Mouse (Mus musculus): ENCODE measurements around the gene Evi5. TPM values are rescaled to one million over a fixed set of nuclear protein-coding genes. Genes with fewer than 3 reads are reported as not detected.

The Evi5 gene
- polyA plus RNA-seq, 1 experiment = 6.8 TPM

DNA sequence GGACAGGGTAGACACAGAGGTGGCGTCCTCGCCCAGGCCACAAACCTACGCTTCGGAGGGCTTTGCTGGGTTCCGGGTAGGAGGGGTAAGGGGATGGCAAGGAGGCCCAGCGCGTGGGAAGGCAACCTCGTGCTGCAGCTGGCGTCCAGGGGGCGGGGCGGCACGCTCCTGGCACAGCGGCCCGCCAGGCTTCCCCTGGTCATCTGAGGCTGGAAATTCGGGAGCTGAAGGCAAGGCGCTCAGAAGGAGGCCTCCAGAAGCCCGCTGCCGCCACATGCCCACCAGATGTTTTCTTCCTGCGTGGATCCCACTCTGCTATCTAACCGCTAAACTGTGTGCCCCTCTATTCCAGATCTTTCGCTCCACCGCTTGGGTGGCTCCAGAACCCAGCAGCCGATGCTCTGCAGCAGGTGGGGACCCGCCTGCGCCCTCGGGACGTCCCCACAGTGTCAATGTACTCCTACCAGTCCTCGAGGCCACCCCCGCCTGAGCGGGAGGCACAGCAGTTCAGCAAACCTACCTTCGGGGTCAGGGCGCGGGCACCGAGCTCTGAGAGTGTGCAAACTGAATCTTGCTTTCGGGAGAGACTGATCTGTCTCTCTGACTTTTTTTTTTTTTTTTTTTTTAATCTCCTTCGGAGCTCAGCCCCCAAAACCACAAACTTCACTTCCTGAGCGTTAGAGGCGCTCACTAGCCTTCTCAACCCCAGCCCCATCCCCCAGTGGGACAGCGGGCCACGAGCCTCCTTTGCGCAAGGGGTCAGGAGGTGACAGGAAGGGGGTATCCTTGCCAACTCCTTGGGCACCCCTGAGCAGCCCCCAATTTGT lies 149.3 kb downstream of the Evi5 start, which contains the start of gene Gfi1:
TSS of gene Gfi1 (minus strand) at position 602 of the 827 bp plus-strand sequence.
- peaks cover 30% of the 10 kb centered on the region for H3K27me3 ChIP-seq (ENCODE audit: control insufficient read depth, insufficient read depth, insufficient read length)

DNA sequence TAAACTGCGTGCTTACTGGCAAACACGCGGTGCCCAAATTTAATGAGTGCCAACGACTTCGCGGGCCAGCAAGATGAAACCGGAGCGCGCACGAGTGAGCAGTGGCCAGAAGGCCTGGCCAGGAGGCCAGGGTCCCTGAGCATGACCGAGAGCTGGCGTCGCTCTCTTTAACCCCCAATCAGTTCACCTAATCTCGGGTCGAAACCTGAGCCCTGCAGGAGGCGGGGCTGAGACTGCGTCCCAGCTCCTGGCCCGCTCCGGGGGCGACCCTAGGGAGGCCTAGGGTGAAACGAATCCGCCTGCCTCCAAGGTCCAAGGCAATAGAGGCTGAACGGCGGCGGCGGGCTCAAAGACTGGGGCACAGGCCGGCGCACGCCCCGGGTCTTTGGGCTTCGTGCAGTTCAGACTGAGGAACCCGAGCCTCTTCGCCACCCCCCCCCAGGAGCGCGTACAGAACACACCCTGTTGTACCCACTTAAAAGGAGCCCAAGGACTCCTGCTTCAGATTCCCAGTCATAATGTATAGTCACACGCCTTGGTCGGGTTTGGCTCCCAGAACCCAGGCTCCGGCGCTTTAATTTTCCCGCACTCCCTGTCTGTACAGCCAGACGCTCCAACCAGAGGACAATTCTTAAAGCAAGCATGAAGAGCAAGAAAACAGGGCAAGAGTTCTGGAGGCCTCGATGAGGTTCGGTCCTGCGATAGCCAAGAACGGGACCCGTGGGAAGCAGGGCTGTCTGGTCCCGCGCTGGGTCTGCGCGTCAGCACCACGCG lies 150.1 kb downstream of the Evi5 start:
- no peak for TF ChIP-seq MAX (IDR thresholded peaks at IDR 0.05)
- TF ChIP-seq MYOD1 (IDR thresholded peaks at IDR 0.05; ENCODE audit: control insufficient read depth, insufficient read length, low read depth) = no peak
- TF ChIP-seq MYOG (IDR thresholded peaks at IDR 0.05; ENCODE audit: control insufficient read depth, extremely low read depth, insufficient read length) = no peak
- TF ChIP-seq CEBPB (IDR thresholded peaks at IDR 0.05; ENCODE audit: low read depth) = no peak
- no peak for TF ChIP-seq FOSL1 (IDR thresholded peaks at IDR 0.05; ENCODE audit: insufficient read depth, low read length, poor library complexity, severe bottlenecking)
- no peak for TF ChIP-seq USF1 (IDR thresholded peaks at IDR 0.05; ENCODE audit: low read depth)
- TF ChIP-seq CTCF (IDR thresholded peaks at IDR 0.05; ENCODE audit: control insufficient read depth, insufficient read depth, insufficient read length) = no peak
- peaks cover 35% of the 10 kb centered on the region for H3K27me3 ChIP-seq (ENCODE audit: control insufficient read depth, insufficient read depth, insufficient read length)
- no peaks in the 10 kb centered on the region for H3K36me3 ChIP-seq (ENCODE audit: control insufficient read depth, insufficient read depth)
- no peaks in the 10 kb centered on the region for H3K79me3 ChIP-seq (ENCODE audit: low read depth)
- H3K4me3 ChIP-seq (ENCODE audit: insufficient read depth, poor library complexity, severe bottlenecking) = no peak overlapping the region
- H3ac ChIP-seq (ENCODE audit: control insufficient read depth, insufficient read length, low read depth) = no peak overlapping the region
- H3K79me2 ChIP-seq (ENCODE audit: control insufficient read depth, insufficient read depth) = no peaks in the 10 kb centered on the region

More for the DNA sequence above, 149.3 kb downstream of the Evi5 start, which contains the start of gene Gfi1:
- no peaks in the 10 kb centered on the region for H3K36me3 ChIP-seq (ENCODE audit: control insufficient read depth, insufficient read depth)
- no peak within 1 kb of the TSS for H3ac ChIP-seq (ENCODE audit: control insufficient read depth, insufficient read length, low read depth)
- H3K4me3 ChIP-seq (ENCODE audit: insufficient read depth, poor library complexity, severe bottlenecking) = no peak within 1 kb of the TSS
- TF ChIP-seq MAX (IDR thresholded peaks at IDR 0.05) = no peak
- TF ChIP-seq CEBPB (IDR thresholded peaks at IDR 0.05; ENCODE audit: low read depth) = no peak
- TF ChIP-seq CTCF (IDR thresholded peaks at IDR 0.05; ENCODE audit: control insufficient read depth, insufficient read depth, insufficient read length) = no peak
- TF ChIP-seq USF1 (IDR thresholded peaks at IDR 0.05; ENCODE audit: low read depth) = no peak
- TF ChIP-seq FOSL1 (IDR thresholded peaks at IDR 0.05; ENCODE audit: insufficient read depth, low read length, poor library complexity, severe bottlenecking) = no peak
- TF ChIP-seq MYOD1 (IDR thresholded peaks at IDR 0.05; ENCODE audit: control insufficient read depth, insufficient read length, low read depth) = no peak
- no peak for TF ChIP-seq MYOG (IDR thresholded peaks at IDR 0.05; ENCODE audit: control insufficient read depth, extremely low read depth, insufficient read length)
- no peaks in the 10 kb centered on the region for H3K79me2 ChIP-seq (ENCODE audit: control insufficient read depth, insufficient read depth)
- H3K79me3 ChIP-seq (ENCODE audit: low read depth) = no peaks in the 10 kb centered on the region

DNA sequence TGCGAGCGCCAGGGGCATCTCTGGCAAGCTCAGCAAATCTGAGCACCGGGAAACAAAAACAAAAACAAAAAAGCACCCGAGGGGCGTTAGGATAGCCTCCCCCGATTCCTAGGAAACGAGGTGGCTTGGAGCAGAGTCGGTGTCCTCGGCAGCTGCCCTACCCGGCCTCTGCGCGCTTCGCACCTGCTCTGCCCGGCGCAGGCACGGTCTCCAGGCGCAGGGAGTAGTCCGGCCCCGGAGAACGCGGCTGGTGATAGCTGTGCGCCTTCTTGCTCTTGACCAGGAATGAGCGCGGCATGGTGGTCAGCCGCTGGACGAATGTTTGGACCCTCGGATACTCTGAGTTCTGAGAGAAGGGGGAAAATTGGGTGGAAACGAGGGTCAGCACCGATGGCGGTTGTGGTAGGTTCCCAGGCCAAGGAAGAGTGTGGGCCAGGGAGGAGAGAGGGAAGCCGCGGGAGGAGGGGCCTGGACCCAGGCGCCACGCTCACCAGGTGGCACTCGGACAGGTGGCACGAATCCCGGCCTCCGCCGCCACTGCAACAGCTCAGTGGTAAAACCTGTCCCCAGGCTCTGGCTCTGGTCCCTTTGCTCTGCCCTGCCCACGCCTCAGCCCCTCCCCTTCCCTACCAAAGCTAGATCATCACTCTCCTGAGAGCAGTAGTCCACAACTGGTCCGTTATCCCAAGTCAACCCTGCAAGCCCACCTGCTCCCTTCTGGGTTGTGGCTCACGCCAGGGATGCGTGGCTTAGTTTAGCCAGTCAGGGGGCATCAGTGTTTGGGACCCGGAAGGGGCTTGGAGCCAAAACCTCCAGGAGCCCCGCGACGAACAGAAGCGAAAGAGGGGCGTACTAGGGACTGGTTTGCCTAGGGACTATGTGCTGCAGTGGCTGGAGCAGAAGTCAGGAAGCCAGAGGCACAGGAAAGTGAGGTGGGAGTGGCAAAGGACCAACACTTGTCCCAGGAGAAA lies 151.1 kb downstream of the Evi5 start:
- no peaks in the 10 kb centered on the region for H3K36me3 ChIP-seq (ENCODE audit: control insufficient read depth, insufficient read depth)
- no peaks in the 10 kb centered on the region for H3K79me2 ChIP-seq (ENCODE audit: control insufficient read depth, insufficient read depth)
- H3K79me3 ChIP-seq (ENCODE audit: low read depth) = no peaks in the 10 kb centered on the region
- peaks cover 35% of the 10 kb centered on the region for H3K27me3 ChIP-seq (ENCODE audit: control insufficient read depth, insufficient read depth, insufficient read length)
- TF ChIP-seq CTCF (IDR thresholded peaks at IDR 0.05; ENCODE audit: control insufficient read depth, insufficient read depth, insufficient read length) (no peak), MYOD1 (IDR thresholded peaks at IDR 0.05; ENCODE audit: control insufficient read depth, insufficient read length, low read depth) (no peak), MYOG (IDR thresholded peaks at IDR 0.05; ENCODE audit: control insufficient read depth, extremely low read depth, insufficient read length) (no peak), USF1 (IDR thresholded peaks at IDR 0.05; ENCODE audit: low read depth) (no peak), MAX (IDR thresholded peaks at IDR 0.05) (no peak), CEBPB (IDR thresholded peaks at IDR 0.05; ENCODE audit: low read depth) (no peak), FOSL1 (IDR thresholded peaks at IDR 0.05; ENCODE audit: insufficient read depth, low read length, poor library complexity, severe bottlenecking) (no peak)
- H3K4me3 ChIP-seq (ENCODE audit: insufficient read depth, poor library complexity, severe bottlenecking) = no peak overlapping the region
- H3ac ChIP-seq (ENCODE audit: control insufficient read depth, insufficient read length, low read depth) = no peak overlapping the region

DNA sequence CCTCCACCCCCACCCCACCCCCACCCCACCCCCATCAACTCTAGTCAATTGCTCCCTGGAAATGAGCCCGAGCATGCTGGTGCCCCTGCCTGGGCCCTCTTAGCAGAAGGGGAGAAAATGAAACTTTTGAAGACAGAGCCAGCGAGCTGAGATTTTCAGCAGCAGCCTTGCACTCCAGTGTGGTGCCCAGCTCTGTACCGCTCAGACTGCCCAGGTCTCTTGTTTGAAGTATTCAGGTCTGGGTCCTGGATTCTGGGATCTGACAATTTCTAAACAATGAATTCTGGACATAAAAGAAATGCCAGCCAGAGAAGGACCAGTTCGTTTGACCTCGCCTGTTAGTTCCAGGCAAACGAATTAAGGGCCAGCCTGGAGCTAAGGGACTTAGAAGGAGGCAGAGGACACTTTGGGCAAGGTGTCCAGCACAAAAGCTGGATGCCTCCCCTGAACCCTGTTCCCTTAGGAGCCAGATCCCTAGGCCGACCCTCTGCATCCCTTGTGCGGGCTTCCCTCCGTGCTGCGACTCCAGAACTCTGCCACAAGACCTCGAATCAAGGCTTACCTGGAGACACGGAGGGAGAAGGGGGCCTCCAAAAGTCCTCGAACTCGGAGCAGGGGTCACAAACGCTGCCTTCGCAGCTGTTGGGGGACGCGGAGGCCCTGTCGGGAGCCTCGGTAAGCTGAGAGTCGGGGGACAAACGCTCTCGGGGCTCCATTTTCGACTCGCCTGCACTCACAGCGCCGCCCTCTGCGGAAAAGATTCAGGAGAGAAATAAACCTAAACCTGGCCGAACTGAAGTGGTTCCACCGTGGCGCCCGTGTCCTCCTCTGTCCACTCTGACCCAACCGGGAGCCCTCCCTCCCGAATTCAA lies 152.0 kb downstream of the Evi5 start:
- Histone ChIP-seq H3ac (ENCODE audit: control insufficient read depth, insufficient read length, low read depth) (no peak overlapping the region), H3K79me2 (ENCODE audit: control insufficient read depth, insufficient read depth) (no peaks in the 10 kb centered on the region), H3K27me3 (ENCODE audit: control insufficient read depth, insufficient read depth, insufficient read length) (peaks cover 37% of the 10 kb centered on the region), H3K36me3 (ENCODE audit: control insufficient read depth, insufficient read depth) (no peaks in the 10 kb centered on the region), H3K4me3 (ENCODE audit: insufficient read depth, poor library complexity, severe bottlenecking) (no peak overlapping the region), H3K79me3 (ENCODE audit: low read depth) (no peaks in the 10 kb centered on the region)
- TF ChIP-seq FOSL1 (IDR thresholded peaks at IDR 0.05; ENCODE audit: insufficient read depth, low read length, poor library complexity, severe bottlenecking) = no peak
- no peak for TF ChIP-seq MAX (IDR thresholded peaks at IDR 0.05)
- no peak for TF ChIP-seq MYOG (IDR thresholded peaks at IDR 0.05; ENCODE audit: control insufficient read depth, extremely low read depth, insufficient read length)
- no peak for TF ChIP-seq CEBPB (IDR thresholded peaks at IDR 0.05; ENCODE audit: low read depth)
- TF ChIP-seq USF1 (IDR thresholded peaks at IDR 0.05; ENCODE audit: low read depth) = no peak
- no peak for TF ChIP-seq MYOD1 (IDR thresholded peaks at IDR 0.05; ENCODE audit: control insufficient read depth, insufficient read length, low read depth)
- TF ChIP-seq CTCF (IDR thresholded peaks at IDR 0.05; ENCODE audit: control insufficient read depth, insufficient read depth, insufficient read length) = no peak
